Comparison of ENCODE assay signal across 8 mouse cellular contexts in genomic region chr6:100709483-100709882, GRCm38 (mm10). TPM values are rescaled to one million over a fixed set of nuclear protein-coding genes. Genes with fewer than 3 reads are reported as not detected.
A peak's percentile ranks its signal among the peaks of the same experiment; 100 is the strongest.
DNase-seq lines count a peak whose midpoint lies in the region; ATAC-seq and TF ChIP-seq lines count a peak whose summit lies in the region.

No protein-coding gene starts in this region.

- WGBS in liver, postnatal 0 days (ENCODE audit: insufficient replicate concordance): 35% methylated on average over 7 of the region's 7 CpGs
- 31% methylated on average over 7 of the region's 7 CpGs for WGBS in liver, embryonic 11.5 days
- WGBS in embryonic facial prominence, embryonic 12.5 days: 25% methylated on average over 7 of the region's 7 CpGs
- 15% methylated on average over 7 of the region's 7 CpGs for WGBS in hindbrain, embryonic 15.5 days
- 16% methylated on average over 7 of the region's 7 CpGs for whole genome bisulfite sequencing in forebrain, embryonic 13.5 days

- no peaks in the 10 kb centered on the region for H3K4me1 ChIP-seq in liver, postnatal 0 days (ENCODE audit: insufficient read depth)
- H3K4me1 ChIP-seq in liver, embryonic 11.5 days (replicated peaks; ENCODE audit: control insufficient read depth, insufficient read depth, low read length): no peaks in the 10 kb centered on the region
- H3K4me1 ChIP-seq in MEL (ENCODE audit: control insufficient read depth in 1 of 2, insufficient read depth in 2 of 2, low read length in 2 of 2): peaks cover 3 to 25% of the 10 kb centered on the region in 2 experiments; a peak in 3 of 4 replicates
- H3K4me1 ChIP-seq in embryonic facial prominence, embryonic 12.5 days: peaks cover 27% of the 10 kb centered on the region
- peaks cover 13% of the 10 kb centered on the region for H3K4me1 ChIP-seq in hindbrain, embryonic 15.5 days (replicated peaks)
- peaks cover 16% of the 10 kb centered on the region for H3K4me1 ChIP-seq in forebrain, embryonic 13.5 days

- H3K9ac ChIP-seq in liver, postnatal 0 days (replicated peaks): no peak overlapping the region
- H3K9ac ChIP-seq in liver, embryonic 11.5 days (ENCODE audit: low read depth, low read length): no peak overlapping the region
- H3K9ac ChIP-seq in MEL (ENCODE audit: control insufficient read depth, low read depth, low read length, poor library complexity, severe bottlenecking): no peak overlapping the region; the same call in 1 of the 2 replicates
- no peak overlapping the region for H3K9ac ChIP-seq in embryonic facial prominence, embryonic 12.5 days
- H3K9ac ChIP-seq in hindbrain, embryonic 15.5 days: no peak overlapping the region
- no peak overlapping the region for H3K9ac ChIP-seq in forebrain, embryonic 13.5 days

- H3K27ac ChIP-seq in liver, postnatal 0 days (ENCODE audit: low read depth): no peak overlapping the region
- H3K27ac ChIP-seq in liver, embryonic 11.5 days (ENCODE audit: low read depth, low read length): no peak overlapping the region
- H3K27ac ChIP-seq in MEL (ENCODE audit: control insufficient read depth, low read depth, low read length): no peak overlapping the region
- H3K27ac ChIP-seq in embryonic facial prominence, embryonic 12.5 days: peak overlapping the region; percentile 55; the same call in 1 of the 2 replicates
- H3K27ac ChIP-seq in hindbrain, embryonic 15.5 days (replicated peaks): no peak overlapping the region
- no peak overlapping the region for H3K27ac ChIP-seq in forebrain, embryonic 13.5 days

- H3K4me3 ChIP-seq in liver, postnatal 0 days (ENCODE audit: low read depth, low read length): no peak overlapping the region
- H3K4me3 ChIP-seq in liver, embryonic 11.5 days (ENCODE audit: low read depth, low read length): no peak overlapping the region
- H3K4me3 ChIP-seq in MEL (ENCODE audit: control insufficient read depth in 1 of 2, insufficient read depth in 1 of 2, low read depth in 2 of 2, low read length in 2 of 2): peak overlapping the region in 1 of 2 experiments; percentile 26; a peak in 2 of 4 replicates
- H3K4me3 ChIP-seq in embryonic facial prominence, embryonic 12.5 days: no peak overlapping the region
- H3K4me3 ChIP-seq in hindbrain, embryonic 15.5 days: no peak overlapping the region
- H3K4me3 ChIP-seq in forebrain, embryonic 13.5 days: no peak overlapping the region

- no peak for TF ChIP-seq EP300 in liver, postnatal 0 days (IDR thresholded peaks at IDR 0.05; ENCODE audit: low read depth)
- no peak for TF ChIP-seq EP300 in MEL (IDR thresholded peaks at IDR 0.05; ENCODE audit: low read depth in 1 of 2, low read length in 2 of 2)

- no peak for ATAC-seq in liver, postnatal 0 days
- no peak for ATAC-seq in liver, embryonic 11.5 days (replicated peaks; ENCODE audit: low FRiP score)
- no peak for ATAC-seq in embryonic facial prominence, embryonic 12.5 days (ENCODE audit: insufficient number of reproducible peaks, insufficient read depth, low FRiP score, low TSS enrichment)
- peak; percentile 42; the same call in 1 of the 2 replicates for ATAC-seq in hindbrain, embryonic 15.5 days (ENCODE audit: low FRiP score, low read depth)
- ATAC-seq in forebrain, embryonic 13.5 days: no peak

- H3K79me2 ChIP-seq in MEL (ENCODE audit: control insufficient read depth, insufficient read depth, low read length, poor library complexity): no peaks in the 10 kb centered on the region

- no peak overlapping the region for H3K4me2 ChIP-seq in liver, postnatal 0 days (ENCODE audit: low read depth, low read length)
- H3K4me2 ChIP-seq in liver, embryonic 11.5 days: no peak overlapping the region
- H3K4me2 ChIP-seq in embryonic facial prominence, embryonic 12.5 days (replicated peaks): no peak overlapping the region
- no peak overlapping the region for H3K4me2 ChIP-seq in hindbrain, embryonic 15.5 days
- H3K4me2 ChIP-seq in forebrain, embryonic 13.5 days: no peak overlapping the region

- no peak for TF ChIP-seq RAD21 in MEL (IDR thresholded peaks at IDR 0.05; ENCODE audit: low read depth, low read length)

- H3K27me3 ChIP-seq in liver, postnatal 0 days (ENCODE audit: insufficient read depth, low read length): peaks cover 27% of the 10 kb centered on the region
- H3K27me3 ChIP-seq in liver, embryonic 11.5 days (replicated peaks; ENCODE audit: control insufficient read depth, insufficient read depth, low read length): peaks cover 24% of the 10 kb centered on the region
- H3K27me3 ChIP-seq in MEL (ENCODE audit: control insufficient read depth in 1 of 2, insufficient read depth in 2 of 2, low read length in 2 of 2): peaks cover 3 to 5% of the 10 kb centered on the region in 2 experiments; a peak in 2 of 4 replicates
- 0 out of 2 replicates have a peak, but pooled peaks cover 3% of the 10 kb centered on the region for H3K27me3 ChIP-seq in embryonic facial prominence, embryonic 12.5 days
- peaks cover 16% of the 10 kb centered on the region for H3K27me3 ChIP-seq in hindbrain, embryonic 15.5 days
- peaks cover 23% of the 10 kb centered on the region for H3K27me3 ChIP-seq in forebrain, embryonic 13.5 days

- no peaks in the 10 kb centered on the region for H3K36me3 ChIP-seq in liver, postnatal 0 days (replicated peaks; ENCODE audit: insufficient read depth, low read length)
- H3K36me3 ChIP-seq in liver, embryonic 11.5 days (ENCODE audit: control insufficient read depth, insufficient read depth, low read length): no peaks in the 10 kb centered on the region
- peaks cover 0 to 15% of the 10 kb centered on the region in 2 experiments; a peak in 2 of 4 replicates for H3K36me3 ChIP-seq in MEL (ENCODE audit: control insufficient read depth in 1 of 2, insufficient read depth in 2 of 2, low read length in 2 of 2)
- H3K36me3 ChIP-seq in embryonic facial prominence, embryonic 12.5 days: no peaks in the 10 kb centered on the region
- H3K36me3 ChIP-seq in hindbrain, embryonic 15.5 days: no peaks in the 10 kb centered on the region
- no peaks in the 10 kb centered on the region for H3K36me3 ChIP-seq in forebrain, embryonic 13.5 days (ENCODE audit: poor library complexity, severe bottlenecking)

- H3K9me3 ChIP-seq in liver, postnatal 0 days (ENCODE audit: low read length): no peaks in the 10 kb centered on the region
- H3K9me3 ChIP-seq in liver, embryonic 11.5 days (ENCODE audit: control insufficient read depth, low read length): no peaks in the 10 kb centered on the region
- H3K9me3 ChIP-seq in MEL (replicated peaks; ENCODE audit: insufficient read depth, low read length): no peaks in the 10 kb centered on the region
- no peaks in the 10 kb centered on the region for H3K9me3 ChIP-seq in embryonic facial prominence, embryonic 12.5 days
- H3K9me3 ChIP-seq in hindbrain, embryonic 15.5 days: no peaks in the 10 kb centered on the region
- H3K9me3 ChIP-seq in forebrain, embryonic 13.5 days (replicated peaks): no peaks in the 10 kb centered on the region

- DNase-seq in liver, postnatal 0 days: peak; percentile 21
- no peak for DNase-seq in liver, embryonic 11.5 days (ENCODE audit: low spot score)
- DNase-seq in MEL (ENCODE audit: low read depth, low spot score): peak; percentile 41
- peak; percentile 76 for DNase-seq in lung, postnatal 36 days
- DNase-seq in left cerebral cortex, postnatal 25 days (ENCODE audit: low spot score in 2 of 2): no peak

- TF ChIP-seq POLR2A in MEL (IDR thresholded peaks at IDR 0.05; ENCODE audit: control insufficient read depth in 1 of 2, insufficient read depth in 1 of 2, low read depth in 1 of 2, low read length in 2 of 2, poor library complexity in 1 of 2): no peak

- intact Hi-C loops in left cerebral cortex, postnatal 25 days (cut with DNase I): no loop called here

- no peak for TF ChIP-seq CTCF in liver, postnatal 0 days (IDR thresholded peaks at IDR 0.05; ENCODE audit: low read depth)
- TF ChIP-seq CTCF in MEL (IDR thresholded peaks at IDR 0.05 in 2 of 3, conservative IDR thresholded peaks at IDR 0.05 in 1 of 3; ENCODE audit: control insufficient read depth in 1 of 3, insufficient read depth in 1 of 3, low read depth in 2 of 3, low read length in 3 of 3, poor library complexity in 1 of 3, severe bottlenecking in 1 of 3): no peak

TF ChIP-seq in MEL, 35 proteins besides CTCF, POLR2A, EP300 and RAD21:
- TF ChIP-seq SMC3 (IDR thresholded peaks at IDR 0.05; ENCODE audit: low read depth, low read length) (no peak), USF2 (IDR thresholded peaks at IDR 0.05; ENCODE audit: borderline replicate concordance in 1 of 2, insufficient read depth in 1 of 2, low read depth in 1 of 2, low read length in 2 of 2) (no peak), SIN3A (IDR thresholded peaks at IDR 0.05; ENCODE audit: low read length) (no peak), MYC (IDR thresholded peaks at IDR 0.05; ENCODE audit: low read depth, low read length) (no peak), NRF1 (IDR thresholded peaks at IDR 0.05; ENCODE audit: insufficient read depth, low read depth, low read length, poor library complexity, severe bottlenecking) (no peak)
TF ChIP-seq in MEL: peak in this region for 0.

RNA-seq across cellular contexts. Expression of gene Gxylt2, which starts 4.9 kb away (rescaled TPM):
- 0.01 and 0.06 TPM in 2 replicates for polyA plus RNA-seq in liver, postnatal 0 days (2015; fragmentation: Nextera tagmentation; extraction: Ambion mirVana)
- polyA plus RNA-seq in liver, embryonic 11.5 days (2014; fragmentation: Nextera tagmentation; extraction: Ambion mirVana): 0.84 and 0.96 TPM in 2 replicates
- total RNA-seq in MEL (2012; rRNA removed): not detected in 2 replicates
- not detected for polyA plus RNA-seq in MEL (2012; ENCODE audit: insufficient read depth in 1 of 2, insufficient read length in 2 of 2, low read depth in 1 of 2, low replicate concordance in 2 of 2, missing spikeins in 1 of 2)
- 23.5 and 24.1 TPM in 2 replicates for polyA plus RNA-seq in embryonic facial prominence, embryonic 12.5 days (2016; fragmentation: Nextera tagmentation; extraction: Ambion mirVana)
- polyA plus RNA-seq in hindbrain, embryonic 15.5 days (2015; fragmentation: Nextera tagmentation; extraction: Ambion mirVana): 2.1 and 2.5 TPM in 2 replicates
- 0.85 and 1.0 TPM in 2 replicates for polyA plus RNA-seq in forebrain, embryonic 13.5 days (2015; fragmentation: Nextera tagmentation; extraction: Ambion mirVana)
- 1 to 10 TPM; 1.3 to 1.7 TPM for total RNA-seq in left cerebral cortex, postnatal 25 days (2021)

RNA-seq across cellular contexts. Expression of gene Shq1, which starts 38.5 kb away (rescaled TPM):
- polyA plus RNA-seq in liver, postnatal 0 days (2015; fragmentation: Nextera tagmentation; extraction: Ambion mirVana): 6.4 TPM in 2 replicates
- 23.6 and 28.6 TPM in 2 replicates for polyA plus RNA-seq in liver, embryonic 11.5 days (2014; fragmentation: Nextera tagmentation; extraction: Ambion mirVana)
- 21.1 and 23.5 TPM in 2 replicates for total RNA-seq in MEL (2012; rRNA removed)
- 10 to 100 TPM in 1 of 2 experiments, not detected in 1; 20.2 TPM for polyA plus RNA-seq in MEL (2012; ENCODE audit: insufficient read depth in 1 of 2, insufficient read length in 2 of 2, low read depth in 1 of 2, low replicate concordance in 2 of 2, missing spikeins in 1 of 2)
- 17.2 and 18.6 TPM in 2 replicates for polyA plus RNA-seq in embryonic facial prominence, embryonic 12.5 days (2016; fragmentation: Nextera tagmentation; extraction: Ambion mirVana)
- 8.9 and 10.1 TPM in 2 replicates for polyA plus RNA-seq in hindbrain, embryonic 15.5 days (2015; fragmentation: Nextera tagmentation; extraction: Ambion mirVana)
- 16.0 TPM in 2 replicates for polyA plus RNA-seq in forebrain, embryonic 13.5 days (2015; fragmentation: Nextera tagmentation; extraction: Ambion mirVana)
- 1 to 10 TPM; 5.3 to 6.1 TPM for total RNA-seq in left cerebral cortex, postnatal 25 days (2021)

Comparison
In these comparisons a context has a peak if more than half of its experiments do, and no peak if none do; other contexts are left out.
1. DNase-seq: peak in liver, postnatal 0 days (single experiment), MEL (single experiment) and lung, postnatal 36 days (single experiment); none in liver, embryonic 11.5 days (single experiment) and left cerebral cortex, postnatal 25 days (0 of 2).